Mouse (Mus musculus) limb, embryonic 12.5 days (tissue): Measurements from ENCODE around the gene 1700024B05Rik. TPM values are rescaled to one million over a fixed set of nuclear protein-coding genes. Genes with fewer than 3 reads are reported as not detected.
"Not testable (repeated sequence)": the region's sequence is repeated elsewhere in the genome, so short reads cannot be mapped to it uniquely, and the experiment has no call there.

Source experiments
- ATAC-seq: fragments of 200-750 bp; cut with Nextera tagmentation; 2 replicates; pipeline ENCODE4 v1.8.0; 2017; ENCODE audit warnings: low read depth, moderate TSS enrichment; ENCODE audit not compliant: insufficient number of reproducible peaks, insufficient read depth, low FRiP score, low TSS enrichment
- H3K27ac ChIP-seq: fragments of 300-500 bp; sonication (generic); 2 replicates; pipeline ENCODE4 v1.5.1; 2016; ENCODE audit warnings: mild to moderate bottlenecking, moderate library complexity
- H3K27me3 ChIP-seq: fragments of 300-500 bp; sonication (generic); 2 replicates; pipeline ENCODE4 v1.6.1; 2016; ENCODE audit warnings: mild to moderate bottlenecking, moderate library complexity
- H3K36me3 ChIP-seq: fragments of 300-500 bp; sonication (generic); 2 replicates; pipeline ENCODE4 v1.6.1; 2016; ENCODE audit warnings: mild to moderate bottlenecking, moderate library complexity
- H3K4me1 ChIP-seq: fragments of 300-500 bp; sonication (generic); replicated peaks from 2 replicates; pipeline ENCODE4 v1.6.1; 2016
- H3K4me2 ChIP-seq: fragments of 300-500 bp; sonication (generic); 2 replicates; pipeline ENCODE4 v1.6.1; 2016; ENCODE audit warnings: mild to moderate bottlenecking, moderate library complexity
- H3K4me3 ChIP-seq: fragments of 300-500 bp; sonication (generic); replicated peaks from 2 replicates; pipeline ENCODE4 v1.5.1; 2016; ENCODE audit warnings: mild to moderate bottlenecking
- H3K9ac ChIP-seq: fragments of 300-500 bp; sonication (generic); replicated peaks from 2 replicates; pipeline ENCODE4 v1.6.1; 2016; ENCODE audit warnings: mild to moderate bottlenecking, moderate library complexity
- H3K9me3 ChIP-seq: fragments of 300-500 bp; sonication (generic); 2 replicates; pipeline ENCODE4 v1.6.1; 2016; ENCODE audit warnings: mild to moderate bottlenecking, moderate library complexity
- WGBS: fragments of 180-500 bp; shearing (Covaris S2); methylation state at CpG from one replicate; pipeline ENCODE4 v1.1.7; 2016; 5-methylcytosine and 5-hydroxymethylcytosine counted together
- polyA plus RNA-seq: library from polyadenylated mRNA; unstranded; fragments of >200 nt; fragmentation: Nextera tagmentation; extraction: Ambion mirVana; gene quantifications from 2 replicates; pipeline ENCODE4 v1.2.1, GENCODE M21; 2016

The 1700024B05Rik gene
- polyA plus RNA-seq, result not detected in 2 replicates

DNA sequence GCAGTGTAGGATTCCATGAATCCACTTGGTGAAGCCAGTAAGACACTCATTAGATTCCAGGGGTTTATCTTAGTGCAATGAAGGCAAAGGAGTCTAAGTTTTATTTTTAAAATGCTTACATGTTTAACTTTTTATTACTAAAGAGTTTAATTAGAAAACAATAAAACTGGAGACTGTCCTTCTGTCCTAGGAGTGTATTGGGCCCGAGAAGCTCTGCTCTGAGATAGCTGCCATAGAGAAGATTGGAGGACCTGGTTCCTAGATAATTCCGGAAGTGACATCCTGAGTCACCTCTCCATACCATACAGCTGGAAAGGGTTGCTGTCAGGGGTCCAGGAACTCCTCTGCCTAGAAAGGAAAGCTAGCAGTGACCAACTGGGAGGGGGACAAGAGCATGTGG lies at the start of gene 1700024B05Rik:
Gene 1700024B05Rik, plus strand, starts transcription at position 301 of the 400 bp plus-strand sequence.
- not testable (repeated sequence) for H3K27me3 ChIP-seq, H3K9ac ChIP-seq, H3K27ac ChIP-seq, H3K4me2 ChIP-seq, ATAC-seq, H3K36me3 ChIP-seq, H3K4me1 ChIP-seq, H3K9me3 ChIP-seq, H3K4me3 ChIP-seq
- WGBS, result 85% methylated on average over 2 of the region's 2 CpGs

DNA sequence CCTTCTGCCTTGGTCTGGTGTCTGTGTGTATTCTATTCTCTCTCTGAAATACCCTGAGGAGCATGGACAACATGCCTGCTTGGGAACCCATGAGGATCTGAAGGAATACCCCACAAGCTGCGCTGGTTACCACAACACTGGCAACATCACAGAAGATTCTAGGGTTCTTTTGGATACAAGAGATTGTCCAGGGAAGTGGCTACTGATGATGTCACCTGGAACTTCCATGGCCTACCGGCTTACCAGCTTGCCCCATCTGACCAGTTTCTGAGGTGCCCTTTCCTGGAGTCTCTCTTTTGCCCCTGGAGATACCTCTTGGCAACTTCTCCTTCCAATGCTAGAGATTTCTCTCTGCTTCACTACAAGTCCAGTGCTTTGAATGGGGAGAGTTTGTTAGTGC lies 36.6 kb upstream of the 1700024B05Rik start, which contains the start of gene Gm7980:
Gene Gm7980, minus strand, starts transcription at position 101 of the 400 bp plus-strand sequence.
- not testable (repeated sequence) for H3K9me3 ChIP-seq
- no CpG with 5 or more reads among the region's 2 CpGs for WGBS

DNA sequence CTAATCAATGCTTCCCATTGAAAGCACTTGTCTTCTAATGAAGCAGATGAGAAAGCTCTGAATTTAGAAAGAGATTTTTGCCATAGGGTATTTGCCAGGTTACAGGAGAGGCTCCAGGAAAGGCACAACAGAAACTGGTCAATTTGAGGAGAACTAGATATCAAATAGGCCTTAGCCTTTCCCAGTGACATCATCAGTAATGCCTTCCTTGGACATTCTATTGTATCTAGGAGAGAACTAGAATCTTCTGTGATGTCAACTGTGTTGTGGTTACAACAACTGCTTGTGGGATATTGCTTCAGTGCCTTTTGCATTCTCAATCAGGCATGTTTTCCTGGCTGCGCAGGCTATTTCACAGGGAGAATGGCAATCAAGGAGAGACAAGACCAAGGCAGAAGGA lies 19.1 kb upstream of the 1700024B05Rik start, which contains the start of gene 1700049E17Rik1:
Gene 1700049E17Rik1, plus strand, starts transcription at position 301 of the 400 bp plus-strand sequence.
- H3K4me3 ChIP-seq, H3K27ac ChIP-seq, H3K9ac ChIP-seq, H3K9me3 ChIP-seq, H3K36me3 ChIP-seq, H3K4me1 ChIP-seq, H3K27me3 ChIP-seq, H3K4me2 ChIP-seq, ATAC-seq: not testable (repeated sequence)
- no CpG with 5 or more reads among the region's 1 CpGs for WGBS

More for the DNA sequence above, 36.6 kb upstream of the 1700024B05Rik start, which contains the start of gene Gm7980:
- not testable (repeated sequence) for H3K4me2 ChIP-seq, ATAC-seq, H3K27ac ChIP-seq, H3K36me3 ChIP-seq, H3K9ac ChIP-seq, H3K27me3 ChIP-seq, H3K4me1 ChIP-seq, H3K4me3 ChIP-seq

DNA sequence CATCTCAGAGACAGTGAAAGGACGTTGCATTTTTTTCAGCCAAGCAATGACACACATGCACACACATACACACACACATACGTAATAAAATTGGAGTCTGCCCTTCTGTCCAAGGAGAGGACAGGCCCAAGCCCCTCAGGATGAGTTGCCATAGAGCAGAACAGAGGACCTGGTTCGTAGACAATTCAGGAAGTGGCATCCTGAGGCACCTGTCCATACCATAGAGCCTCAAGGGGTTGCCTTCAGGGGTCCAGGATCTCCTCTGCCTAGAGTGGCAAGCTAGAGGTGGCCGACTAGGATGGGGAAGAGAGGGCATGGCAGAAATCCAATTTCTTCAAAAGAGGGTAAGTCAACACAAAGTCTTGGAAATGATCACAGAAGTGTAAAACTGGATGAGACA lies 20.3 kb downstream of the 1700024B05Rik start:
- not testable (repeated sequence) for ATAC-seq, H3K9me3 ChIP-seq
- WGBS, result 63% methylated on average over 4 of the region's 4 CpGs

DNA sequence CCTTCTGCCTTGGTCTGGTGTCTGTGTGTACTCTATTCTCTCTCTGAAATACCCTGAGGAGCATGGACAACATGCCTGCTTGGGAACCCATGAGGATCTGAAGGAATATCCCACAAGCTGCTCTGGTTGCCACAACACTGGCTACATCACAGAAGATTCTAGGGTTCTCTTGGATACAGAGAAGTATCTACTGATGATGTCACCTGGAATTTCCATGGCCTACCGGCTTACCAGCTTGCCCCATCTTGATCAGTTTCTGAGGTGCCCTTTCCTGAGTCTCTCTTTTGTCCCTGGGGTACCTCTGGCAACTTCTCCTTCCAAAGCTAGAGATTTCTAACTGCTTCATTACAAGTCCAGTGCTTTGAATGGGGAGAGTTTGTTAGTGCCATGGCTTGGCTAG lies 24.0 kb downstream of the 1700024B05Rik start, which contains the start of gene Gm6401:
Gene Gm6401, minus strand, starts transcription at position 101 of the 400 bp plus-strand sequence.
- ATAC-seq, H3K9me3 ChIP-seq, H3K27ac ChIP-seq, H3K9ac ChIP-seq, H3K36me3 ChIP-seq, H3K4me3 ChIP-seq, H3K4me1 ChIP-seq, H3K4me2 ChIP-seq, H3K27me3 ChIP-seq: not testable (repeated sequence)
- 76% methylated on average over 1 of the region's 1 CpGs for WGBS

More for the DNA sequence above, 20.3 kb downstream of the 1700024B05Rik start:
- not testable (repeated sequence) for H3K9ac ChIP-seq, H3K4me3 ChIP-seq, H3K4me1 ChIP-seq, H3K27ac ChIP-seq, H3K27me3 ChIP-seq, H3K4me2 ChIP-seq, H3K36me3 ChIP-seq

DNA sequence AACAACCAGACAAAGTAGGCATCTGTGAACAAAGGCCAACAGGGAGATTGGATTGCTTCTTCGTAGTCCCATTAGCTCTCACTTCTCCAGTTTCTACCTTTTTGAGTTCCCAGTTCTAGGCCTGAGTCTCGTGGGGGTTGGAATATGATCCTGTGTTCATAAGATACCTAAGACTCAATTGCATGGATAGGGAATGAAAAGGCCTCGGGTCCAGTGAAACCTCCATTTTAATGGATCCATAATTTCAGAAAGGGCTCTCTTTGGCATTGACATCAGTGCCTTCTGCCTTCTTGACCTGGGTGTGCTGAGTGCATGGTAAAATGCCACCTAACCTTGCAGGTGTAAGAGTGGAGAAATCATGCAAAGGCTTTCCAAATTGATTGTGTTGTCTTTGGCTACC lies 24.8 kb downstream of the 1700024B05Rik start:
- H3K36me3 ChIP-seq, H3K27ac ChIP-seq, H3K9me3 ChIP-seq, ATAC-seq, H3K27me3 ChIP-seq, H3K4me3 ChIP-seq, H3K4me1 ChIP-seq, H3K4me2 ChIP-seq, H3K9ac ChIP-seq: not testable (repeated sequence)
- 75% methylated on average over 3 of the region's 3 CpGs for WGBS

DNA sequence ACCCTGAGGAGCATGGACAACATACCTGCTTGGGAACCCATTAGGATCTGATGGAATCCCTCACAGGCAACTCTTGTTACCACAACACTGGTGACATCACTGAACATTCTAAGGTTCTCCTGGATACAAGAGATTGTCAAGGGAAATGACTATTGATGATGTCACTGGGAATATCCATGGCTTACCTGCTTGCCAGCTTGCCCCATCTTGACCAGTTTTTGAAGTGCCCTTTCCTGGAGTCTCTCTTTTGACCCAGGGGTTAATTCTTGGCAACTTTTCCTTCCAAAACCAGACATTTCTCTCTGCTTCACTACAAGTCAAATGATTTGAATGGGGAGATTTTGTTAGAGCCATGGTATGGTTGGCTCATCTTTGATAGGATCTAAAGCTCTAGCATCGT lies 39.4 kb downstream of the 1700024B05Rik start, which contains the start of gene Gm3543:
Gene Gm3543, minus strand, starts transcription at position 101 of the 400 bp plus-strand sequence.
- not testable (repeated sequence) for H3K9me3 ChIP-seq, H3K4me3 ChIP-seq, H3K27me3 ChIP-seq, ATAC-seq, H3K4me1 ChIP-seq, H3K4me2 ChIP-seq, H3K9ac ChIP-seq, H3K27ac ChIP-seq, H3K36me3 ChIP-seq
- WGBS, result 88% methylated on average over 1 of the region's 1 CpGs

Other genes starting within 250 kb of the 1700024B05Rik start
- gene Gm8068, start 242.1 kb upstream of the 1700024B05Rik start, polyA plus RNA-seq, result not detected in 2 replicates
- gene Gm7929, start 193.4 kb upstream of the 1700024B05Rik start, polyA plus RNA-seq, result not detected in 2 replicates
- not detected in 2 replicates for gene Gm47189, start 171.6 kb upstream of the 1700024B05Rik start, polyA plus RNA-seq
- not detected in 2 replicates for gene Gm7980, start 36.7 kb upstream of the 1700024B05Rik start, polyA plus RNA-seq
- gene 1700049E17Rik1, start 19.0 kb upstream of the 1700024B05Rik start, polyA plus RNA-seq, result not detected in 2 replicates
- gene Gm6401, start 23.9 kb downstream of the 1700024B05Rik start, polyA plus RNA-seq, result not detected in 2 replicates
- gene Gm3543, start 39.3 kb downstream of the 1700024B05Rik start, polyA plus RNA-seq, result not detected in 2 replicates
- gene Gm7951, start 173.4 kb downstream of the 1700024B05Rik start, polyA plus RNA-seq, result not detected in 2 replicates
- not detected in 2 replicates for gene Gm17027, start 218.6 kb downstream of the 1700024B05Rik start, polyA plus RNA-seq
- gene Gm3573, start 246.8 kb downstream of the 1700024B05Rik start, polyA plus RNA-seq, result not detected in 2 replicates